Mouse (Mus musculus): Measurements from ENCODE around the gene 2310039H08Rik. TPM values are rescaled to one million over a fixed set of nuclear protein-coding genes. Genes with fewer than 3 reads are reported as not detected.

Gene 2310039H08Rik
- polyA plus RNA-seq (2012; fragmentation: generic; extraction: Trizol) = 63.8 TPM

- peaks cover 23% of the 10 kb centered on the region for H3K36me3 ChIP-seq (ENCODE audit: control insufficient read depth, insufficient read depth)
- no peaks in the 10 kb centered on the region for H3K79me2 ChIP-seq (ENCODE audit: control insufficient read depth, insufficient read depth)
- peak within 1 kb of the TSS; percentile 94 for H3K4me2 ChIP-seq (ENCODE audit: low read depth)
- TF ChIP-seq POLR2A (IDR thresholded peaks at IDR 0.05; ENCODE audit: insufficient read length, low read depth) = peak; percentile 81
- peak; percentile 93 for TF ChIP-seq POLR2AphosphoS2 (IDR thresholded peaks at IDR 0.05; ENCODE audit: insufficient read length, low read depth)
- no peak for TF ChIP-seq SRF (IDR thresholded peaks at IDR 0.05; ENCODE audit: control insufficient read depth, insufficient read length, low read depth)
- peak; percentile 81 for TF ChIP-seq MAX (IDR thresholded peaks at IDR 0.05; ENCODE audit: low read depth)
- TF ChIP-seq E2F4 (IDR thresholded peaks at IDR 0.05; ENCODE audit: insufficient read depth) = peak; percentile 1
- H3ac ChIP-seq (ENCODE audit: control insufficient read depth, insufficient read length) = peak within 1 kb of the TSS; percentile 29
- H3K4me3 ChIP-seq = peak within 1 kb of the TSS; percentile 91
- H3K27me3 ChIP-seq (ENCODE audit: control insufficient read depth, insufficient read depth, insufficient read length) = no peaks in the 10 kb centered on the region
These were observed at the start of gene 2310039H08Rik for GRCm38 (mm10) chr17:46772404-46773277. Gene 2310039H08Rik, plus strand, starts transcription at chr17:46772635.

DNA sequence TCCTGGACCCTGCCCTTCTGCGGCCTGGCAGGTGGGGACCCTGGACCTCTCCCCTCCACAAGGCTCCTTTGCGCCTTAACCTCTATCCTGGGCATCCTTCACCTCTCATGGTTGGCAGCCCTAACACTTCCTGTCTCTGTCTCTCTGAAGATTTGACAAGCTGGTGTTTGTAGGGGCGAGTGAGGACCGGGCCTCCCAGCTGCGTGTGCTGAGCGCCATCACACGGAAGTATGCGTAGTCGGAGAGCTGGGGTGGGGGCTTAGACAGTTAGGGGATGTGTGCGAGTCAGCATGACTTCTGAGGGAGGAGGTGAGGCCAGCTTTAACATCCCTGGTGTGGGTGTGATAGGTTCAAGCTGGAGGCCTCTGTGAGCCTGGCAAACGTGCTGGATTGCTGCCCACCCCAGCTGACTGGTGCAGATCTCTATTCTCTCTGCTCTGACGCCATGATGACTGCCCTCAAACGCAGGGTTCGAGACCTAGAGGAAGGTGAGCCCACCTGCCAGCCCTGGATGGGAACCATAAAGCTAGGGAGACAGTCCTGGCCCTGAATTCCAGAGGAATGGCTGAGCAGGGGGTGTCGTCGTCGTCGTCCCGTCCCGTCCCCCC, 47.9 kb upstream of the 2310039H08Rik start:
- Histone ChIP-seq H3K4me3 (no peak overlapping the region), H3K27me3 (ENCODE audit: control insufficient read depth, insufficient read depth, insufficient read length) (no peaks in the 10 kb centered on the region), H3K79me2 (ENCODE audit: control insufficient read depth, insufficient read depth) (no peaks in the 10 kb centered on the region), H3K36me3 (ENCODE audit: control insufficient read depth, insufficient read depth) (no peaks in the 10 kb centered on the region), H3ac (ENCODE audit: control insufficient read depth, insufficient read length) (no peak overlapping the region), H3K4me2 (ENCODE audit: low read depth) (no peak overlapping the region)
- TF ChIP-seq REST (IDR thresholded peaks at IDR 0.05; ENCODE audit: insufficient read depth, insufficient read length) (no peak), POLR2A (IDR thresholded peaks at IDR 0.05; ENCODE audit: insufficient read length, low read depth) (no peak), USF1 (IDR thresholded peaks at IDR 0.05; ENCODE audit: low read depth) (no peak), SRF (IDR thresholded peaks at IDR 0.05; ENCODE audit: control insufficient read depth, insufficient read length, low read depth) (no peak), POLR2AphosphoS2 (IDR thresholded peaks at IDR 0.05; ENCODE audit: insufficient read length, low read depth) (no peak), E2F4 (IDR thresholded peaks at IDR 0.05; ENCODE audit: insufficient read depth) (no peak), MYOG (IDR thresholded peaks at IDR 0.05; ENCODE audit: control insufficient read depth in 1 of 3, insufficient read depth in 1 of 3, insufficient read length in 2 of 3, low read depth in 2 of 3) (no peak), TCF3 (IDR thresholded peaks at IDR 0.05; ENCODE audit: insufficient read length, low read depth) (no peak), TCF12 (IDR thresholded peaks at IDR 0.05; ENCODE audit: insufficient read depth, poor library complexity, severe bottlenecking) (no peak), MYOD1 (IDR thresholded peaks at IDR 0.05; ENCODE audit: control insufficient read depth in 1 of 3, insufficient read length in 2 of 3, low read depth in 2 of 3) (no peak), CEBPB (IDR thresholded peaks at IDR 0.05; ENCODE audit: insufficient read depth, poor library complexity, severe bottlenecking) (no peak), MAX (IDR thresholded peaks at IDR 0.05; ENCODE audit: low read depth) (no peak)

GRCm38 (mm10) chr17:46725273-46725672, 47.2 kb upstream of the 2310039H08Rik start:
- Histone ChIP-seq H3K27me3 (ENCODE audit: control insufficient read depth, insufficient read depth, insufficient read length) (no peaks in the 10 kb centered on the region), H3K36me3 (ENCODE audit: control insufficient read depth, insufficient read depth) (no peaks in the 10 kb centered on the region), H3ac (ENCODE audit: control insufficient read depth, insufficient read length) (no peak overlapping the region), H3K79me2 (ENCODE audit: control insufficient read depth, insufficient read depth) (no peaks in the 10 kb centered on the region), H3K4me3 (no peak overlapping the region), H3K4me2 (ENCODE audit: low read depth) (no peak overlapping the region)
- TF ChIP-seq MYOG (IDR thresholded peaks at IDR 0.05; ENCODE audit: control insufficient read depth in 1 of 3, insufficient read depth in 1 of 3, insufficient read length in 2 of 3, low read depth in 2 of 3) = no peak
- no peak for TF ChIP-seq CEBPB (IDR thresholded peaks at IDR 0.05; ENCODE audit: insufficient read depth, poor library complexity, severe bottlenecking)
- TF ChIP-seq REST (IDR thresholded peaks at IDR 0.05; ENCODE audit: insufficient read depth, insufficient read length) = no peak

DNA sequence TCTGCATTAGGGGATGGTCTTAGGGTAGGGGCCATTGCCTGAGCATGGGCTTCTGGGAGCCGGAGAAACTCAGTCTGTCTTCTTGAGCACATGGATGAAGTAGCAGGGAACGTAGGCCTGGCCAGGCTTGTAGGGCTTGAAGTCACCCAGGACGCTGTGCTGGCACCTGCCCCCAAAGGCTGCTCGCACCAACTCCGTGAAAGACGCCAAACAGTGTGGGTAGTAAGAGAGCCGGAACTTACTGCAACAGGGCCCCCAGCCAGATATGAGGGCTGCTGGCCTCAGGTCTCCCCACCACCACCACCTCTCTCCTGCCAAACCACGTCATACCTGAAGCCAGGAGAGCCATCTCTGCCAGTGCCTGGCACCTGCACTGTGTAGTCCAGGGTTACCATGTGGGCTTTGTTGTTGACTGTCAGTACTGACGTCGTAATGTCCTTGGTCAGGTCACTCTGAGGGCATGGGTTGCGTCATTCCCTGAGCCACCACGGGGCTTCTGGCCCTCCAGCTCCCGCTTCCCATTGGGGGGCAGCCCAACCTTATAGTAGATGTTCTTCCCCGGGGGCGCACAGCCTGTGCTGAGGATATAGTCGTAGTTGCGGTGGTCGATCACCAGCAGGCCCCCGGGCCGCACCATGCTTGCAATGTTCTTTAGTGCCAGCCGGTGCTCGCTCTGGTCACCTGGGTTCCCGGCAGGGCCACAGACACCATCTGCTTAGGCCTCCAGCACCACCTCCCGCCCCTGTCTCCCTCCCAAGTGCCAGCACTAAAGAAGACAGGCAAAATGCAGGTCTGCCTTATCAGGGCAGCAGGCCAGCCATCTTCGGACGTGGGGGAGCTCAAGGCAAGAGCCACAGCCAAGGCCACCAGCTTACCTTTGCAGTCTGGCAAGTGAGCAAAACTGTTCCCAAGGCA, 46.4 kb upstream of the 2310039H08Rik start:
- no peaks in the 10 kb centered on the region for H3K79me2 ChIP-seq (ENCODE audit: control insufficient read depth, insufficient read depth)
- H3K4me3 ChIP-seq = no peak overlapping the region
- H3K4me2 ChIP-seq (ENCODE audit: low read depth) = no peak overlapping the region
- TF ChIP-seq TCF12 (IDR thresholded peaks at IDR 0.05; ENCODE audit: insufficient read depth, poor library complexity, severe bottlenecking) (no peak), POLR2AphosphoS2 (IDR thresholded peaks at IDR 0.05; ENCODE audit: insufficient read length, low read depth) (peak; percentile 25)
- no peaks in the 10 kb centered on the region for H3K36me3 ChIP-seq (ENCODE audit: control insufficient read depth, insufficient read depth)
- H3ac ChIP-seq (ENCODE audit: control insufficient read depth, insufficient read length) = no peak overlapping the region
- H3K27me3 ChIP-seq (ENCODE audit: control insufficient read depth, insufficient read depth, insufficient read length) = no peaks in the 10 kb centered on the region

GRCm38 (mm10) chr17:46727271-46727670, 45.2 kb upstream of the 2310039H08Rik start:
- no peak overlapping the region for H3K4me2 ChIP-seq (ENCODE audit: low read depth)

More at GRCm38 (mm10) chr17:46727271-46727670, 45.2 kb upstream of the 2310039H08Rik start:
- H3ac ChIP-seq (ENCODE audit: control insufficient read depth, insufficient read length) = no peak overlapping the region
- no peaks in the 10 kb centered on the region for H3K27me3 ChIP-seq (ENCODE audit: control insufficient read depth, insufficient read depth, insufficient read length)
- no peak for TF ChIP-seq CEBPB (IDR thresholded peaks at IDR 0.05; ENCODE audit: insufficient read depth, poor library complexity, severe bottlenecking)
- no peak for TF ChIP-seq MYOG (IDR thresholded peaks at IDR 0.05; ENCODE audit: control insufficient read depth in 1 of 3, insufficient read depth in 1 of 3, insufficient read length in 2 of 3, low read depth in 2 of 3)
- no peak for TF ChIP-seq E2F4 (IDR thresholded peaks at IDR 0.05; ENCODE audit: insufficient read depth)
- TF ChIP-seq TCF12 (IDR thresholded peaks at IDR 0.05; ENCODE audit: insufficient read depth, poor library complexity, severe bottlenecking) = no peak
- no peak for TF ChIP-seq REST (IDR thresholded peaks at IDR 0.05; ENCODE audit: insufficient read depth, insufficient read length)
- TF ChIP-seq MAX (IDR thresholded peaks at IDR 0.05; ENCODE audit: low read depth) = no peak
- no peak for TF ChIP-seq MYOD1 (IDR thresholded peaks at IDR 0.05; ENCODE audit: control insufficient read depth in 1 of 3, insufficient read length in 2 of 3, low read depth in 2 of 3)
- no peak for TF ChIP-seq POLR2A (IDR thresholded peaks at IDR 0.05; ENCODE audit: insufficient read length, low read depth)
- TF ChIP-seq TCF3 (IDR thresholded peaks at IDR 0.05; ENCODE audit: insufficient read length, low read depth) = no peak
- TF ChIP-seq POLR2AphosphoS2 (IDR thresholded peaks at IDR 0.05; ENCODE audit: insufficient read length, low read depth) = no peak
- no peak for TF ChIP-seq SRF (IDR thresholded peaks at IDR 0.05; ENCODE audit: control insufficient read depth, insufficient read length, low read depth)
- TF ChIP-seq USF1 (IDR thresholded peaks at IDR 0.05; ENCODE audit: low read depth) = no peak
- no peaks in the 10 kb centered on the region for H3K79me2 ChIP-seq (ENCODE audit: control insufficient read depth, insufficient read depth)
- no peak overlapping the region for H3K4me3 ChIP-seq
- H3K36me3 ChIP-seq (ENCODE audit: control insufficient read depth, insufficient read depth) = no peaks in the 10 kb centered on the region
